Mouse (Mus musculus) limb, embryonic 12.5 days (tissue): ENCODE measurements around the gene Foxred2. TPM values are rescaled to one million over a fixed set of nuclear protein-coding genes. Genes with fewer than 3 reads are reported as not detected.

ENCODE experiments used
- ATAC-seq: fragments of 200-750 bp; cut with Nextera tagmentation; 2 replicates; pipeline ENCODE4 v1.8.0; 2017; ENCODE audit warnings: low read depth, moderate TSS enrichment; ENCODE audit not compliant: insufficient number of reproducible peaks, insufficient read depth, low FRiP score, low TSS enrichment
- H3K27ac ChIP-seq: fragments of 300-500 bp; sonication (generic); 2 replicates; pipeline ENCODE4 v1.5.1; 2016; ENCODE audit warnings: mild to moderate bottlenecking, moderate library complexity
- H3K27me3 ChIP-seq: fragments of 300-500 bp; sonication (generic); 2 replicates; pipeline ENCODE4 v1.6.1; 2016; ENCODE audit warnings: mild to moderate bottlenecking, moderate library complexity
- H3K36me3 ChIP-seq: fragments of 300-500 bp; sonication (generic); 2 replicates; pipeline ENCODE4 v1.6.1; 2016; ENCODE audit warnings: mild to moderate bottlenecking, moderate library complexity
- H3K4me1 ChIP-seq: fragments of 300-500 bp; sonication (generic); replicated peaks from 2 replicates; pipeline ENCODE4 v1.6.1; 2016
- H3K4me2 ChIP-seq: fragments of 300-500 bp; sonication (generic); 2 replicates; pipeline ENCODE4 v1.6.1; 2016; ENCODE audit warnings: mild to moderate bottlenecking, moderate library complexity
- H3K4me3 ChIP-seq: fragments of 300-500 bp; sonication (generic); replicated peaks from 2 replicates; pipeline ENCODE4 v1.5.1; 2016; ENCODE audit warnings: mild to moderate bottlenecking
- H3K9ac ChIP-seq: fragments of 300-500 bp; sonication (generic); replicated peaks from 2 replicates; pipeline ENCODE4 v1.6.1; 2016; ENCODE audit warnings: mild to moderate bottlenecking, moderate library complexity
- H3K9me3 ChIP-seq: fragments of 300-500 bp; sonication (generic); 2 replicates; pipeline ENCODE4 v1.6.1; 2016; ENCODE audit warnings: mild to moderate bottlenecking, moderate library complexity
- WGBS: fragments of 180-500 bp; shearing (Covaris S2); methylation state at CpG from one replicate; pipeline ENCODE4 v1.1.7; 2016; 5-methylcytosine and 5-hydroxymethylcytosine counted together
- polyA plus RNA-seq: library from polyadenylated mRNA; unstranded; fragments of >200 nt; fragmentation: Nextera tagmentation; extraction: Ambion mirVana; gene quantifications from 2 replicates; pipeline ENCODE4 v1.2.1, GENCODE M21; 2016

The Foxred2 gene
- 6.4 and 7.5 TPM in 2 replicates for polyA plus RNA-seq

DNA sequence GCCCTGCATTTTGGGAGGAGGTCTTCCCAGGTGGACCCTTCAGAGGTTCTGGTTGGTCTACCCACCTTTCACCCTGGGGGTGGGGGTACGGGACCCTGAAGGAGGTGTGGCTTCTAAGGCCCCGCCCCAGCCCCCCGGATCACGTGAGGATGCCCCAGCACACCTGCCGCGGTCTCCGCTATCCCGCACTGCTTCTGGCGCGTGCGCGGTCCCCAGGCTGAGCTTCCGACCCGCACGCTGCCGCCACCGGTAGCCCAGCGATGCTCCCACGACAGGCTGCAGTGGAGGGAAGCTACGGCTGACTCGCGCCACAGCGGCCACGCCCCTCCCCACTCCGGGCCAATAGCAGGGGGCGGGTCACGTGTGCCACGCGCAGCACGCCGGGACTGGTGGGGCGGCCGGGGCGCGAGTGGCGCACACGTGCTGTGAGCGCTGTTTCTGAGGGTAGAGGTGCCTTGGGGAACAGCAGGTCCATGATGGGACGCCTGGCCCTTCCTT, at the start of gene Foxred2:
TSS of gene Foxred2 (minus strand) at position 319 of the 498 bp plus-strand sequence.
- Histone ChIP-seq H3K36me3 (peaks cover 46% of the 10 kb centered on the region), H3K27ac (no peak within 1 kb of the TSS), H3K4me2 (peak within 1 kb of the TSS; percentile 84), H3K9ac (peak within 1 kb of the TSS; percentile 59), H3K9me3 (no peaks in the 10 kb centered on the region), H3K4me1 (peaks cover 27% of the 10 kb centered on the region), H3K4me3 (peak within 1 kb of the TSS; percentile 61), H3K27me3 (peaks cover 14% of the 10 kb centered on the region)
- under 1% methylated on average over 39 of the region's 39 CpGs for WGBS
- ATAC-seq, result peak; percentile 85

GRCm38 (mm10) chr15:78003929-78004328, 47.4 kb upstream of the Foxred2 start:
- Histone ChIP-seq H3K4me1 (no peaks in the 10 kb centered on the region), H3K27ac (no peak overlapping the region), H3K4me3 (no peak overlapping the region), H3K9ac (no peak overlapping the region), H3K4me2 (no peak overlapping the region), H3K36me3 (no peaks in the 10 kb centered on the region), H3K9me3 (no peaks in the 10 kb centered on the region), H3K27me3 (no peaks in the 10 kb centered on the region; the same call in 1 of the 2 replicates)
- 42% methylated on average over 9 of the region's 9 CpGs for WGBS
- no peak for ATAC-seq

- Histone ChIP-seq H3K9me3 (no peaks in the 10 kb centered on the region), H3K36me3 (no peaks in the 10 kb centered on the region), H3K4me3 (no peak overlapping the region), H3K27me3 (no peaks in the 10 kb centered on the region; the same call in 1 of the 2 replicates), H3K4me1 (no peaks in the 10 kb centered on the region), H3K9ac (no peak overlapping the region), H3K4me2 (no peak overlapping the region), H3K27ac (no peak overlapping the region)
- ATAC-seq, result no peak
- 33% methylated on average over 5 of the region's 5 CpGs for WGBS
These were observed 44.9 kb upstream of the Foxred2 start for GRCm38 (mm10) chr15:78001400-78001799.

DNA sequence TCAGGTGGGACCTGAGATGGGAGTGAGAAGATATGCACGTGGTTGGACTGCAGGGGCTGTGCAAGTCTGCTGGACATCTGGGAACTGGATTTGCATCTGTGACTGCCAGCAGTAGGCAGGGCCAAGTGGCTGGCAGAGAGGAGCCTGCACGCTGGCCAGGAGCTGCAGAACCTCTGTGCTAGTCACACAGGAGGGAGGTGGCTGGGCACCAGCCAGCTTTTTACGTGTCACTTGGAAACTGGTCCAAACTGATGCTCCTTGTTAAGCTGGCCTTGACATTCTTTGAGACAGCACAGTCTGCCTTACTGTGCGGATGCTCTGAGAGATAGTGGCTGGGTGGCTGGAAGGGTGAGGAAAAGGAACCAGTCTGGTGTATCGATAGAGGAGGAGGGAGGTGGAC, 32.0 kb upstream of the Foxred2 start:
- ATAC-seq, result no peak
- no peaks in the 10 kb centered on the region for H3K27me3 ChIP-seq

GRCm38 (mm10) chr15:77983391-77983790, 26.9 kb upstream of the Foxred2 start:
- no peak overlapping the region for H3K27ac ChIP-seq
- 22% methylated on average over 3 of the region's 3 CpGs for WGBS
- H3K4me1 ChIP-seq, result no peaks in the 10 kb centered on the region
- no peaks in the 10 kb centered on the region for H3K36me3 ChIP-seq
- no peaks in the 10 kb centered on the region for H3K9me3 ChIP-seq
- ATAC-seq, result no peak
- no peak overlapping the region for H3K9ac ChIP-seq
- no peak overlapping the region for H3K4me3 ChIP-seq
- no peak overlapping the region for H3K4me2 ChIP-seq
- peaks cover 3% of the 10 kb centered on the region; the same call in 1 of the 2 replicates for H3K27me3 ChIP-seq

More for the DNA sequence above, 32.0 kb upstream of the Foxred2 start:
- no peak overlapping the region for H3K4me2 ChIP-seq
- WGBS, result 74% methylated on average over 5 of the region's 5 CpGs
- no peak overlapping the region for H3K27ac ChIP-seq
- no peak overlapping the region for H3K4me3 ChIP-seq
- H3K36me3 ChIP-seq, result no peaks in the 10 kb centered on the region
- H3K9me3 ChIP-seq, result no peaks in the 10 kb centered on the region
- H3K9ac ChIP-seq, result no peak overlapping the region
- H3K4me1 ChIP-seq, result no peaks in the 10 kb centered on the region

GRCm38 (mm10) chr15:77982195-77982939, 25.8 kb upstream of the Foxred2 start:
- Histone ChIP-seq H3K27me3 (peaks cover 3% of the 10 kb centered on the region; the same call in 1 of the 2 replicates), H3K36me3 (no peaks in the 10 kb centered on the region), H3K9me3 (no peaks in the 10 kb centered on the region), H3K9ac (no peak overlapping the region), H3K27ac (no peak overlapping the region), H3K4me3 (no peak overlapping the region), H3K4me1 (no peaks in the 10 kb centered on the region), H3K4me2 (no peak overlapping the region)
- 28% methylated on average over 18 of the region's 18 CpGs for WGBS
- no peak for ATAC-seq

DNA sequence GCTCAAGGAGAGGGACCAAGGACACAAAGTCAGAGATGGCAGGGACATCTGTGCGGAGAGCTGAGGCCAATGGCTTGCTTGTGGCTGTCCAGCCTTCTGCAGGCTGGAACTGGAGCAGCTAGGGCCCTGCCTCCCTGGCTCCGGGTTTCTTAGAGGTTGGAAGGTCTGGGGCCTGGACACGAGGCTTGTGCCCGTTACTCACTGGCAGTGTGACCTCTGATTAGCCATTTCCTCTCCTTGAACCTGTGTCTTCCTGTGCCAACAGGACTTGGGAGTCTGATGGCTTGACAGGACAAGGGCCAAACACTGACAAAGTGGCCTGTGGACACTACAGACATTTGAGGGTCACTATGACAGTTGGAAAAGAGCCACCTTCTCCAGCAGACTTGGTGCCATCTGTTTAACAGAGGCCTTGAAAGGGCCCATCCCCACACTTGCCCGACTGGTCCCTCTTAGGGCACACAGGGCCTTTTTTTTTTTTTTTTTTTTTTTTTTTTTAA, 24.7 kb upstream of the Foxred2 start:
- ATAC-seq, result no peak
- WGBS, result 64% methylated on average over 5 of the region's 5 CpGs
- H3K4me3 ChIP-seq, result no peak overlapping the region
- H3K9ac ChIP-seq, result no peak overlapping the region
- no peaks in the 10 kb centered on the region for H3K36me3 ChIP-seq
- H3K27ac ChIP-seq, result no peak overlapping the region
- no peaks in the 10 kb centered on the region for H3K4me1 ChIP-seq
- H3K27me3 ChIP-seq, result peaks cover 3% of the 10 kb centered on the region; the same call in 1 of the 2 replicates
- no peak overlapping the region for H3K4me2 ChIP-seq
- H3K9me3 ChIP-seq, result no peaks in the 10 kb centered on the region

DNA sequence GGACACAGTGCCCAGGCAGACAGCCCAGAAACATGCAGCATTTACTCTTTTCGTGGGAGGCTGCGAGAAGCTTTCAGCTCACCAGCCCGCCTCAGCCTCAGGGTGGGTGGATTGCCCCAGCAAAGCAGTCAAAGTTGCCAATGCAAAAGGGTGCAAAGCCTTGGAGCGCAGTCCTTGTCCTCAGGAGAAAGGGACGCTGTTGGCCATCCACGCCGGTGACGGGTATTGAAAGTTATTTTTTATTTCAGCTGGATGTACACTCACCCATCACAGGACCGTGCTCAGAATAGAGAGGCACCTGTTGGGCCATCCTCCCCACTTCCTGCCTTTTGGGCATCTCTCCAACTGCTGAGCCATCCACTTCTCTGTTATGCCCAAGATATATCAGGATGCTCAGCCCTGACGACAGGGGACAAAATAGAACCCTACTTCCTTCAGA, 22.9 kb upstream of the Foxred2 start:
- no peak overlapping the region for H3K27ac ChIP-seq
- WGBS, result 88% methylated on average over 10 of the region's 10 CpGs
- no peak overlapping the region for H3K9ac ChIP-seq
- H3K9me3 ChIP-seq, result no peaks in the 10 kb centered on the region
- no peak overlapping the region for H3K4me3 ChIP-seq
- peaks cover 3% of the 10 kb centered on the region; the same call in 1 of the 2 replicates for H3K27me3 ChIP-seq
- no peaks in the 10 kb centered on the region for H3K36me3 ChIP-seq
- H3K4me1 ChIP-seq, result no peaks in the 10 kb centered on the region
- no peak overlapping the region for H3K4me2 ChIP-seq
- no peak for ATAC-seq

- H3K4me1 ChIP-seq, result no peaks in the 10 kb centered on the region
- ATAC-seq, result no peak
- H3K27ac ChIP-seq, result no peak overlapping the region
- H3K36me3 ChIP-seq, result no peaks in the 10 kb centered on the region
- no peak overlapping the region for H3K9ac ChIP-seq
- peaks cover 3% of the 10 kb centered on the region; the same call in 1 of the 2 replicates for H3K27me3 ChIP-seq
- 66% methylated on average over 3 of the region's 3 CpGs for WGBS
- H3K4me2 ChIP-seq, result no peak overlapping the region
- no peak overlapping the region for H3K4me3 ChIP-seq
- no peaks in the 10 kb centered on the region for H3K9me3 ChIP-seq
These were observed 21.1 kb upstream of the Foxred2 start for GRCm38 (mm10) chr15:77977663-77978062.

- no peak overlapping the region for H3K4me2 ChIP-seq
- no peak for ATAC-seq
- 67% methylated on average over 6 of the region's 6 CpGs for WGBS
- H3K4me1 ChIP-seq, result peaks cover 7% of the 10 kb centered on the region
- no peaks in the 10 kb centered on the region for H3K27me3 ChIP-seq
- H3K36me3 ChIP-seq, result no peaks in the 10 kb centered on the region
- H3K27ac ChIP-seq, result no peak overlapping the region
- no peak overlapping the region for H3K4me3 ChIP-seq
- H3K9me3 ChIP-seq, result no peaks in the 10 kb centered on the region
- H3K9ac ChIP-seq, result no peak overlapping the region
These were observed 17.8 kb upstream of the Foxred2 start for GRCm38 (mm10) chr15:77974165-77974841.
